Mouse (Mus musculus) testis, adult 2 months (tissue): ENCODE results near the gene Casq2.

Experiments used
- CTCF ChIP-seq: fragments of 200-500 bp; IDR thresholded peaks from 2 replicates; pipeline ENCODE4 v1.5.1; 2012; ENCODE audit warnings: low read depth, mild to moderate bottlenecking, inconsistent platforms, low read length, moderate library complexity; ENCODE audit not compliant: control insufficient read depth, insufficient read depth, insufficient replicate concordance
- POLR2A ChIP-seq: fragments of 200-500 bp; IDR thresholded peaks from 2 replicates; pipeline ENCODE4 v1.6.1; 2012; ENCODE audit warnings: low read depth, mild to moderate bottlenecking, inconsistent platforms, low read length, moderate library complexity; ENCODE audit not compliant: control insufficient read depth

DNA sequence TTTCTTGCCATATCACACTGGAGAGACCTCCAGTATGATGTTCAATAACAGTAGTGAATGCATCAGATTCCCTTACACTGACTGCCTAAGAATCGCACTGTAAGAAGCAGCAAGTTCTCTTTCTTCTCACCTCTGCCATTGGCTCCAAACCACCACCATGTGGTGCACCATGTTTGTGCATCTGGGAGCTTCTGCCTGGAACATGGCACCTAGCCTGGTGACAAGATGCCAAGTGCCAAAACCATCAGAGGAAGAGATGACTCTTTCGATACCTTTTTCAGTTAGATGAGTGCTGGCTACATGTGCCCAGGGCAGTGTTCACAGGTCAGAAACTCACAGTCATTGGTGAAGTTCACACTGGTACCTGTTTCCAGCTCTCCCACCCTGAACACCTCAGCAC is 18.4 kb upstream of the Casq2 start:
- TF ChIP-seq CTCF (no peak), POLR2A (no peak)
